Mouse (Mus musculus) embryo, embryonic 10 days (tissue): ENCODE measurements at regions not wholly inside any gene's neighbourhood (a gene's known extent, or its start where the extent isn't known, plus 50 kb on each side); places are given as distances from the start of the nearest gene placed in this dataset.

Experiments used
- DNase-seq: peaks from one replicate; pipeline ENCODE4 v3.0.0-alpha.2; 2015; ENCODE audit warnings: low spot score

DNA sequence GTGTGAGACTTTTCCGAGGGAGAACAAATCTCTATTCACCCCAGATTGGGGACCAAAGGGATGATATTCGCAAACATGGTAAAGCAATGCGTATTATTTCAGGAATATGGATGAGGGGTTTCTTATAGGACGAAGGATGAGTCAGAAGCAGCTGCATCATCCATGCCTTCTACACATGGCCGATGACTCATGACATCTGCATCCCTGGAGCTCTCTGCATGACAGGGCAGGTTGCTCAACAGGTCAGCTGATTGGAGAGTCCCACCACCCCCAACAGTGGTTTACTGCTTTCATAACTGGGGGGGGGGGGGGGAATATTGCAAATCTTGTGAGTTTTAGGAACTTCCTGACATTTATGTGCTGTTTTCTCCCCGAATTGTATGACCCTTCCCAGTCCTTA lies 50.3 kb upstream of the Pias1 start:
- no peak for DNase-seq
